Mouse (Mus musculus): ENCODE data around the gene Bnip3. TPM values are rescaled to one million over a fixed set of nuclear protein-coding genes. Genes with fewer than 3 reads are reported as not detected.
A peak's percentile ranks its signal among the peaks of the same experiment; 100 is the strongest.

Bnip3 gene
- polyA plus RNA-seq, 1 experiment from 2014 or later: 133 TPM

- H3K27me3 ChIP-seq (ENCODE audit: low read depth, poor library complexity, severe bottlenecking): no peaks in the 10 kb centered on the region
- peak overlapping the region; percentile 85 for H3K4me3 ChIP-seq
- peaks cover 57% of the 10 kb centered on the region for H3K4me1 ChIP-seq
- H3K36me3 ChIP-seq: peaks cover 48% of the 10 kb centered on the region
- WGBS: 88% methylated on average over 7 of the region's 7 CpGs
- no peak overlapping the region for H3K27ac ChIP-seq (replicated peaks)
- DNase-seq (ENCODE audit: low spot score): no peak
- no peaks in the 10 kb centered on the region for H3K9me3 ChIP-seq (replicated peaks)
Observed at GRCm38 (mm10) chr7:138848028-138848920, 61.0 kb downstream of the Bnip3 start.

- H3K36me3 ChIP-seq: peaks cover 40% of the 10 kb centered on the region
Observed at GRCm38 (mm10) chr7:138847316-138848027, 61.8 kb downstream of the Bnip3 start.

GRCm38 (mm10) chr7:138846502-138846991 lies 62.8 kb downstream of the Bnip3 start:
- peaks cover 60% of the 10 kb centered on the region for H3K4me1 ChIP-seq
- under 1% methylated on average over 55 of the region's 61 CpGs for WGBS
- no peaks in the 10 kb centered on the region for H3K27me3 ChIP-seq (ENCODE audit: low read depth, poor library complexity, severe bottlenecking)
- DNase-seq (ENCODE audit: low spot score): no peak
- H3K36me3 ChIP-seq: peaks cover 31% of the 10 kb centered on the region
- H3K9me3 ChIP-seq (replicated peaks): no peaks in the 10 kb centered on the region
- peak overlapping the region; percentile 85 for H3K4me3 ChIP-seq
- peak overlapping the region; percentile 98 for H3K27ac ChIP-seq (replicated peaks)

More at GRCm38 (mm10) chr7:138847316-138848027, 61.8 kb downstream of the Bnip3 start:
- 61% methylated on average over 13 of the region's 13 CpGs for WGBS
- Histone ChIP-seq H3K27ac (replicated peaks) (peak overlapping the region; percentile 98), H3K9me3 (replicated peaks) (no peaks in the 10 kb centered on the region), H3K27me3 (ENCODE audit: low read depth, poor library complexity, severe bottlenecking) (no peaks in the 10 kb centered on the region), H3K4me3 (peak overlapping the region; percentile 85), H3K4me1 (peaks cover 60% of the 10 kb centered on the region)
- DNase-seq (ENCODE audit: low spot score): no peak

- WGBS: under 1% methylated on average over 51 of the region's 51 CpGs
- H3K4me3 ChIP-seq: peak within 1 kb of the TSS; percentile 85
- peak within 1 kb of the TSS; percentile 98 for H3K27ac ChIP-seq (replicated peaks)
- H3K27me3 ChIP-seq (ENCODE audit: low read depth, poor library complexity, severe bottlenecking): no peaks in the 10 kb centered on the region
- H3K9me3 ChIP-seq (replicated peaks): no peaks in the 10 kb centered on the region
- peak; percentile 96 for DNase-seq (ENCODE audit: low spot score)
- H3K36me3 ChIP-seq: peaks cover 26% of the 10 kb centered on the region
- H3K4me1 ChIP-seq: peaks cover 60% of the 10 kb centered on the region
Observed at GRCm38 (mm10) chr7:138845544-138846391, 63.6 kb downstream of the Bnip3 start, which contains the start of the genes Ppp2r2d and Mapk1ip1. Gene Ppp2r2d, plus strand, starts transcription at chr7:138846079. Gene Mapk1ip1, minus strand, starts transcription at chr7:138846273.

- Histone ChIP-seq H3K9me3 (replicated peaks) (no peaks in the 10 kb centered on the region), H3K27me3 (ENCODE audit: low read depth, poor library complexity, severe bottlenecking) (no peaks in the 10 kb centered on the region), H3K4me1 (peaks cover 58% of the 10 kb centered on the region), H3K36me3 (peaks cover 19% of the 10 kb centered on the region), H3K27ac (replicated peaks) (peak overlapping the region; percentile 98), H3K4me3 (peak overlapping the region; percentile 85)
- 52% methylated on average over 8 of the region's 8 CpGs for WGBS
- no peak for DNase-seq (ENCODE audit: low spot score)
Observed at GRCm38 (mm10) chr7:138845111-138845510, 64.2 kb downstream of the Bnip3 start.

- Histone ChIP-seq H3K4me1 (peaks cover 45% of the 10 kb centered on the region), H3K9me3 (replicated peaks) (no peaks in the 10 kb centered on the region)
- DNase-seq (ENCODE audit: low spot score): no peak
Observed at GRCm38 (mm10) chr7:138843421-138843820, 65.9 kb downstream of the Bnip3 start.

GRCm38 (mm10) chr7:138841436-138842151 lies 67.7 kb downstream of the Bnip3 start:
- H3K27me3 ChIP-seq (ENCODE audit: low read depth, poor library complexity, severe bottlenecking): no peaks in the 10 kb centered on the region
- DNase-seq (ENCODE audit: low spot score): no peak
- peaks cover 31% of the 10 kb centered on the region for H3K4me1 ChIP-seq
- 75% methylated on average over 3 of the region's 3 CpGs for WGBS
- no peak overlapping the region for H3K4me3 ChIP-seq
- no peak overlapping the region for H3K27ac ChIP-seq (replicated peaks)
- H3K9me3 ChIP-seq (replicated peaks): no peaks in the 10 kb centered on the region
- H3K36me3 ChIP-seq: peaks cover 2% of the 10 kb centered on the region; the same call in 1 of the 2 replicates

More at GRCm38 (mm10) chr7:138843421-138843820, 65.9 kb downstream of the Bnip3 start:
- Histone ChIP-seq H3K27me3 (ENCODE audit: low read depth, poor library complexity, severe bottlenecking) (no peaks in the 10 kb centered on the region), H3K4me3 (no peak overlapping the region), H3K27ac (replicated peaks) (no peak overlapping the region), H3K36me3 (peaks cover 5% of the 10 kb centered on the region)
- 93% methylated on average over 4 of the region's 4 CpGs for WGBS

Other genes starting within 250 kb of the Bnip3 start
- 47.3 and 50.7 TPM in 2 replicates for gene Ppp2r2d, start 63.4 kb downstream of the Bnip3 start, polyA plus RNA-seq (2016; fragmentation: Nextera tagmentation; extraction: Ambion mirVana)
- 11.5 and 14.6 TPM in 2 replicates for gene Mapk1ip1, start 63.2 kb downstream of the Bnip3 start, polyA plus RNA-seq (2016; fragmentation: Nextera tagmentation; extraction: Ambion mirVana)
- 0.58 and 1.1 TPM in 2 replicates for gene Jakmip3, start 31.2 kb upstream of the Bnip3 start, polyA plus RNA-seq (2016; fragmentation: Nextera tagmentation; extraction: Ambion mirVana)
- 107 and 159 TPM in 2 replicates for gene Dpysl4, start 176.5 kb upstream of the Bnip3 start, polyA plus RNA-seq (2016; fragmentation: Nextera tagmentation; extraction: Ambion mirVana)